Mouse (Mus musculus) right cerebral cortex, postnatal 14 days (tissue): ENCODE measurements around the gene Ccdc71.

ENCODE experiments used
- DNase-seq: peaks from one replicate; pipeline ENCODE4 v3.0.0; 2022

Ccdc71 gene

GRCm38 (mm10) chr9:108490559-108491285 is 30.4 kb downstream of the Ccdc71 start, which contains the start of gene Usp19:
Gene Usp19, plus strand, starts transcription at chr9:108490602.
- peak; percentile 94 for DNase-seq

- no peak for DNase-seq
These were observed 30.9 kb downstream of the Ccdc71 start for GRCm38 (mm10) chr9:108491286-108491580.

- no peak for DNase-seq
These were observed 31.9 kb downstream of the Ccdc71 start for GRCm38 (mm10) chr9:108492043-108492750.

GRCm38 (mm10) chr9:108493246-108493645 is 32.9 kb downstream of the Ccdc71 start:
- DNase-seq = no peak

GRCm38 (mm10) chr9:108494146-108494825 is 34.0 kb downstream of the Ccdc71 start:
- no peak for DNase-seq

- DNase-seq = no peak
These were observed 34.6 kb downstream of the Ccdc71 start for GRCm38 (mm10) chr9:108494905-108495304.

- DNase-seq = no peak
These were observed 38.9 kb downstream of the Ccdc71 start for GRCm38 (mm10) chr9:108499231-108499630.

- no peak for DNase-seq
These were observed 39.6 kb downstream of the Ccdc71 start for GRCm38 (mm10) chr9:108499943-108500342.

GRCm38 (mm10) chr9:108506901-108507300 is 46.6 kb downstream of the Ccdc71 start:
- no peak for DNase-seq

GRCm38 (mm10) chr9:108507619-108508434 is 47.5 kb downstream of the Ccdc71 start, which contains the start of gene Qars:
Gene Qars, plus strand, starts transcription at chr9:108507706.
- DNase-seq = peak; percentile 92

GRCm38 (mm10) chr9:108508776-108509175 is 48.4 kb downstream of the Ccdc71 start:
- no peak for DNase-seq
